Mouse (Mus musculus): Measurements from ENCODE around the gene Ltbp1.

Gene Ltbp1

GRCm38 (mm10) chr17:75235781-75236180 is 230.4 kb downstream of the Ltbp1 start:
- DNase-seq (ENCODE audit: low spot score in 2 of 2) = no peak

- no peak for DNase-seq (ENCODE audit: low spot score in 2 of 2)
These were observed 231.2 kb downstream of the Ltbp1 start for GRCm38 (mm10) chr17:75236543-75236942.

GRCm38 (mm10) chr17:75237456-75237855 is 232.1 kb downstream of the Ltbp1 start:
- no peak for DNase-seq (ENCODE audit: low spot score in 2 of 2)

GRCm38 (mm10) chr17:75238655-75239054 is 233.3 kb downstream of the Ltbp1 start:
- DNase-seq (ENCODE audit: low spot score in 2 of 2) = no peak

- no peak for DNase-seq (ENCODE audit: low spot score in 2 of 2)
These were observed 234.2 kb downstream of the Ltbp1 start for GRCm38 (mm10) chr17:75239545-75239944.

- DNase-seq (ENCODE audit: low spot score in 2 of 2) = no peak
These were observed 236.7 kb downstream of the Ltbp1 start for GRCm38 (mm10) chr17:75242086-75242485.

- DNase-seq (ENCODE audit: low spot score in 2 of 2) = no peak
These were observed 237.9 kb downstream of the Ltbp1 start for GRCm38 (mm10) chr17:75243221-75243620.

GRCm38 (mm10) chr17:75244148-75244547 is 238.8 kb downstream of the Ltbp1 start:
- DNase-seq (ENCODE audit: low spot score in 2 of 2) = no peak

- no peak for DNase-seq (ENCODE audit: low spot score in 2 of 2)
These were observed 239.7 kb downstream of the Ltbp1 start for GRCm38 (mm10) chr17:75245085-75245484.

GRCm38 (mm10) chr17:75248632-75249031 is 243.3 kb downstream of the Ltbp1 start:
- DNase-seq (ENCODE audit: low spot score in 2 of 2) = no peak

- DNase-seq (ENCODE audit: low spot score in 2 of 2) = no peak
These were observed 245.2 kb downstream of the Ltbp1 start for GRCm38 (mm10) chr17:75250571-75250970.

GRCm38 (mm10) chr17:75251094-75251493 is 245.7 kb downstream of the Ltbp1 start:
- no peak for DNase-seq (ENCODE audit: low spot score in 2 of 2)

GRCm38 (mm10) chr17:75252540-75252939 is 247.2 kb downstream of the Ltbp1 start:
- DNase-seq (ENCODE audit: low spot score in 2 of 2) = no peak

- DNase-seq (ENCODE audit: low spot score in 2 of 2) = no peak
These were observed 249.5 kb downstream of the Ltbp1 start for GRCm38 (mm10) chr17:75254909-75255308.

GRCm38 (mm10) chr17:75255967-75256366 is 250.6 kb downstream of the Ltbp1 start:
- no peak for DNase-seq (ENCODE audit: low spot score in 2 of 2)

GRCm38 (mm10) chr17:75258427-75258826 is 253.1 kb downstream of the Ltbp1 start:
- no peak for DNase-seq (ENCODE audit: low spot score in 2 of 2)

- DNase-seq (ENCODE audit: low spot score in 2 of 2) = no peak
These were observed 258.1 kb downstream of the Ltbp1 start for GRCm38 (mm10) chr17:75263336-75263990.

GRCm38 (mm10) chr17:75268506-75268905 is 263.1 kb downstream of the Ltbp1 start:
- no peak for DNase-seq (ENCODE audit: low spot score in 2 of 2)

- DNase-seq (ENCODE audit: low spot score in 2 of 2) = no peak
These were observed 267.1 kb downstream of the Ltbp1 start for GRCm38 (mm10) chr17:75272446-75272845.

- DNase-seq (ENCODE audit: low spot score in 2 of 2) = no peak
These were observed 267.9 kb downstream of the Ltbp1 start for GRCm38 (mm10) chr17:75273272-75273671.

GRCm38 (mm10) chr17:75275302-75275701 is 269.9 kb downstream of the Ltbp1 start:
- no peak for DNase-seq (ENCODE audit: low spot score in 2 of 2)

- DNase-seq (ENCODE audit: low spot score in 2 of 2) = no peak
These were observed 272.7 kb downstream of the Ltbp1 start for GRCm38 (mm10) chr17:75278106-75278505.

GRCm38 (mm10) chr17:75278561-75278960 is 273.2 kb downstream of the Ltbp1 start:
- no peak for DNase-seq (ENCODE audit: low spot score in 2 of 2)

- DNase-seq (ENCODE audit: low spot score in 2 of 2) = no peak
These were observed 276.0 kb downstream of the Ltbp1 start for GRCm38 (mm10) chr17:75281345-75281744.
